Mouse (Mus musculus): Measurements from ENCODE around the gene Brip1. TPM values are rescaled to one million over a fixed set of nuclear protein-coding genes. Genes with fewer than 3 reads are reported as not detected.
"Not testable (repeated sequence)": the region's sequence is repeated elsewhere in the genome, so short reads cannot be mapped to it uniquely, and the experiment has no call there.

Gene Brip1
- 10 to 100 TPM in 2 of 26 experiments, 1 to 10 TPM in 24; 1.6 to 17.1 (median 4.1) TPM for total RNA-seq (2018; cell fraction: chromatin; rRNA removed)
- total RNA-seq (2018; cell fraction: cytosol; rRNA removed), result 1 to 10 TPM in 21 of 26 experiments, under 1 TPM in 5; 0.71 to 2.2 (median 1.2) TPM
- 10 to 100 TPM in 2 of 26 experiments, 1 to 10 TPM in 24; 1.3 to 17.1 (median 2.4) TPM for total RNA-seq (2018; cell fraction: nucleus; rRNA removed)
- 0.77 to 4.1 TPM (median 1.5 TPM) in 3 replicates for polyA plus RNA-seq (2018)

DNA sequence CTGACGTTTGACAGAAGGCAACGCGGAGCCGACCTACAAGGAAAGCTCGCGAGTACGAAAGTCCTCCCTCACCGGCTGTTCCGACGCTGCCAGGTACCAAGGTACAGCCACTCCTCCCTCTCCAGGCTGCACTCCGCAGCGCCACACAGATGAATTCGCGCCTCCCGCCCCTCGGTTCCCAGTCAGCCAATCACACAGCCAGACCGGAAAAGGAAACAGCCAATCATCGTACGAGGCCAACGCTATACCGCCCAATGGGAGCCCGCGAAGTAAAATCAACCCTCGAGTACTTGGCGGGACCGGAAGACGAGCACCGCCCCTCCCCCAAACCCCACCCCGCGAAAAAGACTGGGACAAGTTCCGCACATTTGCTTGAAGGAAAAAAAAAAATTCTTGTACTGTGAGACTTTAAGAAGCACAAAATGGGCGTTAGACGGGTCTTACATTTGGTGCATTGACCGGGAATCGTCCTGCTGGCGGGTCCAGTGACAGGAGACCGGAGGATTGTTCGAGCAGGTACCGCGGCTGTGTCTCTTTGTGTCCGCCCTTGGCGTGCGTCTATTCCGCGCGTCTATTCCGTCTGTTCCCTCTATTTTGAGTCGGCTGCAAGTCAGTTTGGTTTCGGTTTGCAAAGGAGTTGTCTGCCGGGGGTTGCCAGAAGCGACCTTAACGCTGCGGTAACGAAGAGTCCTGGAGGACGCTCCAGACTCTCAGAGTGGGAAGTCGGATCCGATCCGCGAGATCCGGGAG lies at the start of gene Brip1:
Brip1 (minus strand) TSS at position 157 of the 750 bp plus-strand sequence.
- 2% methylated on average over 60 of the region's 60 CpGs for WGBS (ENCODE audit: missing documents)
- Histone ChIP-seq H3K79me2 (ENCODE audit: inconsistent target) (peaks cover 62% of the 10 kb centered on the region), H3K27ac (peak within 1 kb of the TSS; percentile 85), H3K4me3 (ENCODE audit: inconsistent target) (peak within 1 kb of the TSS; percentile 97), H3K36me3 (ENCODE audit: inconsistent target) (peaks cover 18% of the 10 kb centered on the region; the same call in 1 of the 2 replicates)

DNA sequence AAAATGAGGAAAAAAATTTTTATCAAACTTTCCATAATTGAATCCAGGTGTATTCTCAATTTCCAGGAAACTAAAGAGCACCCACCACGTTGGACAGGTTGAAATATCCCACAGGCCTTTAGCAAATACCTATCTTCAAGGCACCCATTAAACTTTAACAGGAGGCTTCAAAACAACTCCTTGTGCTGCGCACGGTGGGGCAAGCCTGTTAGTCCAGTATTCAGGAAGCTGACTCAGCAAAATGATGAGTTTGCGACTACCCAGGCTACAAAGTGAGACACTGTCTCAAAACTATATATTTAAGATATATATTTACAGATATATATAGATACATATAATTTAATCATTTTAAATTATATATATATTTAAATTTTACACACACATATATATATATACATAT lies 31.5 kb upstream of the Brip1 start:
- H3K79me2 ChIP-seq (ENCODE audit: inconsistent target), result no peaks in the 10 kb centered on the region
- H3K4me3 ChIP-seq (ENCODE audit: inconsistent target), result no peak overlapping the region
- 77% methylated on average over 4 of the region's 4 CpGs for WGBS (ENCODE audit: missing documents)
- H3K36me3 ChIP-seq (ENCODE audit: inconsistent target), result peaks cover 9% of the 10 kb centered on the region; the same call in 1 of the 2 replicates
- no peak overlapping the region for H3K27ac ChIP-seq

DNA sequence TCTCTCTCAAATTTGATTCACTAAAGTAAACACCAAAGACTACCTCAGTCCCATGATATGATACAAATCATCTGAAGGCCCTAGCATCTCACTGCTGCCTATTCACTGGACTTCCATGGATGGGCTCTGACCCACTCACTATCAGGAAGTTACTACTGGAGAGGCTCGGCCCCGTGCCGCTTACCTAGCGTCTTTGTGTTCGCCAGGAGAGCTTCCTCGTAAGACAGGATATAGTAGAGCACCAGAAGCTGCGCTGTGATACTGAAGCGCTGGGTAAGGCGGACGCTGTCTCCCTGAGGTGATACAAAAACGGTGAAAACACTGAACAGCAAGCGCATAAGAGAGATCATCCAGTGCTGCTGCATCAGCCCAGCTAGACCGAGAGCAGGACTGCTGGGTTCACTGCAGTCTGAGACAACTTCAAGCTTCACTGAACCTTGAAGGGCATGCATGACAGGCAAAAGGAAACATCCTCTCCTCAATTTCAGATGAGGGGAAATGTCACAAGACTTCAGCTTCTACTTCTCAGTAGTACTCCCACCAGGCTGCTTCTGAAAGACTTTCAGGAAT lies 30.9 kb upstream of the Brip1 start:
- Histone ChIP-seq H3K79me2 (ENCODE audit: inconsistent target) (no peaks in the 10 kb centered on the region), H3K4me3 (ENCODE audit: inconsistent target) (no peak overlapping the region), H3K27ac (no peak overlapping the region), H3K36me3 (ENCODE audit: inconsistent target) (peaks cover 9% of the 10 kb centered on the region; the same call in 1 of the 2 replicates)
- 95% methylated on average over 12 of the region's 13 CpGs for WGBS (ENCODE audit: missing documents)

- peaks cover 9% of the 10 kb centered on the region; the same call in 1 of the 2 replicates for H3K36me3 ChIP-seq (ENCODE audit: inconsistent target)
- H3K27ac ChIP-seq, result no peak overlapping the region
- H3K79me2 ChIP-seq (ENCODE audit: inconsistent target), result no peaks in the 10 kb centered on the region
- H3K4me3 ChIP-seq (ENCODE audit: inconsistent target), result no peak overlapping the region
- WGBS (ENCODE audit: missing documents), result 66% methylated on average over 8 of the region's 8 CpGs
Measured at GRCm38 (mm10) chr11:86226646-86227180, 25.7 kb upstream of the Brip1 start.

GRCm38 (mm10) chr11:86225761-86226160 lies 24.8 kb upstream of the Brip1 start:
- WGBS (ENCODE audit: missing documents), result 94% methylated on average over 4 of the region's 4 CpGs
- Histone ChIP-seq H3K36me3 (ENCODE audit: inconsistent target) (peaks cover 4% of the 10 kb centered on the region; the same call in 1 of the 2 replicates), H3K27ac (no peak overlapping the region)

GRCm38 (mm10) chr11:86211803-86212202 lies 10.8 kb upstream of the Brip1 start:
- Histone ChIP-seq H3K27ac (no peak overlapping the region), H3K36me3 (ENCODE audit: inconsistent target) (peaks cover 28% of the 10 kb centered on the region; the same call in 1 of the 2 replicates), H3K79me2 (ENCODE audit: inconsistent target) (peaks cover 42% of the 10 kb centered on the region; the same call in 1 of the 2 replicates), H3K4me3 (ENCODE audit: inconsistent target) (no peak overlapping the region)
- WGBS (ENCODE audit: missing documents), result 80% methylated on average over 1 of the region's 1 CpGs

More at GRCm38 (mm10) chr11:86225761-86226160, 24.8 kb upstream of the Brip1 start:
- Histone ChIP-seq H3K4me3 (ENCODE audit: inconsistent target) (no peak overlapping the region), H3K79me2 (ENCODE audit: inconsistent target) (no peaks in the 10 kb centered on the region)

DNA sequence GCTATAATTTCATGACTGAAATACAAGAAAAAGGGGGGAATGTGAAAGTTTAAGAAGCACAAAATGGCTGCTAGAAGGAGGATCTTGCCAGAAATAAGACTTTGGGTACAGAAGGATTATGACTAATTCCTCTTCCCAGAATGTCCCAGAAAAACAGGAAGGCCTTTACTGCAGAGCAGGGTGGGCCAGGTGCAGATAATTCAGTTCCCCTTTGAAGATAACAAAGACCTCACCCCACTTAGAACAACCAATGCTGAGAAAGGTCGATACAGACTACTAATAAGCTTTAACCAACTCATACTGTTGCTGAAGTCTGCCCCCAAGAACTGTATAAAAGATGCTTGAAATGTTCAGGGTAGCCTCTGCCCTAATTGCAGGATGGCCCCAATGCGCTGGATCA lies 8.1 kb upstream of the Brip1 start:
- no peak overlapping the region for H3K4me3 ChIP-seq (ENCODE audit: inconsistent target)
- WGBS (ENCODE audit: missing documents), result 67% methylated on average over 2 of the region's 2 CpGs
- H3K27ac ChIP-seq, result no peak overlapping the region
- peaks cover 63% of the 10 kb centered on the region; the same call in 1 of the 2 replicates for H3K79me2 ChIP-seq (ENCODE audit: inconsistent target)
- peaks cover 37% of the 10 kb centered on the region for H3K36me3 ChIP-seq (ENCODE audit: inconsistent target)

GRCm38 (mm10) chr11:86205876-86206275 lies 4.9 kb upstream of the Brip1 start:
- Histone ChIP-seq H3K27ac (no peak overlapping the region), H3K79me2 (ENCODE audit: inconsistent target) (peaks cover 77% of the 10 kb centered on the region), H3K4me3 (ENCODE audit: inconsistent target) (no peak overlapping the region), H3K36me3 (ENCODE audit: inconsistent target) (peaks cover 37% of the 10 kb centered on the region)
- WGBS (ENCODE audit: missing documents), result 99% methylated on average over 4 of the region's 4 CpGs

- Histone ChIP-seq H3K79me2 (ENCODE audit: inconsistent target) (peaks cover 75% of the 10 kb centered on the region), H3K36me3 (ENCODE audit: inconsistent target) (peaks cover 37% of the 10 kb centered on the region), H3K4me3 (ENCODE audit: inconsistent target) (no peak overlapping the region), H3K27ac (no peak overlapping the region)
- WGBS (ENCODE audit: missing documents), result 98% methylated on average over 5 of the region's 5 CpGs
Measured at GRCm38 (mm10) chr11:86205031-86205430, 4.0 kb upstream of the Brip1 start.

DNA sequence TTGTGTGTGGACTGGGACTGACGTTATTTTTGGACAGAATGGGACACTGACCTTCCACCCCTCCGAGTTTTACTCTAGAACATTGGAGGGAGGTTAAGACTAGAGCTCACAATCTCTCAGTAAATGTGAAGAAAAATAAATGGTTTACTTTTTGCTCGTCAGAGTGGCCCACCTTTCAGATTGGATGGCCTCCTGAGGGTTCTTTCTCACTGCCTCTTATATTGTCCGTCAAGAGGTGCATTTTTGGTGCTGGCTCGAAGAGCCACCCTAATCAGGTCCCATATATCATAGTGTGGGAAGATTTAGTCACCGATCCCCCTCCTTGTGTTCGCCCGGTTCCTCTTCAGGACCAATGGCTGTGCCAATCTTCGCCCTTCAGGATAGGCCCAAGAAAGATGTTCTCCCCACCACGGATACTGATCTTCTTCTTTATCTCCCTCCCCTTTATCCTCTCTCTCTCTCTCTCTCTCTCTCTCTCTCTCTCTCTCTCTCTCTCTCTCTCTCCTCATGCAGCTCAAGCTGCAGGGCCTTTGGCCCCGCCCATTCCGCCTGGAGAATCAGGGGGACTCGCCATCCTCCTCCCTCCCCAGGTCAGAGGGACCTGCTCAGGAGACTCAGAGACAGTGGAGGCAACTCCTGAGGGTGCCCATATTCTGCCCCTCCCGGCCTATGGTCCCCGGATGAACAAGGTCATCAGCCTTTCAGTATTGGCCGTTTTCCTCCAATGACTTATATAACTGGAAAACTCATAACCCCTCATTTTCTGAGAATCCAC lies 1.1 kb upstream of the Brip1 start:
- peaks cover 69% of the 10 kb centered on the region for H3K79me2 ChIP-seq (ENCODE audit: inconsistent target)
- H3K4me3 ChIP-seq (ENCODE audit: inconsistent target), result peak overlapping the region; percentile 97
- WGBS (ENCODE audit: missing documents), result 22% methylated on average over 16 of the region's 16 CpGs
- H3K36me3 ChIP-seq (ENCODE audit: inconsistent target), result peaks cover 27% of the 10 kb centered on the region
- peak overlapping the region; percentile 85 for H3K27ac ChIP-seq

GRCm38 (mm10) chr11:86200460-86201021 lies 452 bp downstream of the Brip1 start:
- peaks cover 11% of the 10 kb centered on the region; the same call in 1 of the 2 replicates for H3K36me3 ChIP-seq (ENCODE audit: inconsistent target)

GRCm38 (mm10) chr11:86199733-86200132 lies 1.3 kb downstream of the Brip1 start:
- Histone ChIP-seq H3K36me3 (ENCODE audit: inconsistent target) (peaks cover 4% of the 10 kb centered on the region; the same call in 1 of the 2 replicates), H3K27ac (no peak overlapping the region), H3K79me2 (ENCODE audit: inconsistent target) (peaks cover 51% of the 10 kb centered on the region), H3K4me3 (ENCODE audit: inconsistent target) (peak overlapping the region; percentile 97; the same call in 1 of the 2 replicates)
- WGBS (ENCODE audit: missing documents), result 67% methylated on average over 4 of the region's 4 CpGs

More at GRCm38 (mm10) chr11:86200460-86201021, 452 bp downstream of the Brip1 start:
- Histone ChIP-seq H3K27ac (peak overlapping the region; percentile 85), H3K4me3 (ENCODE audit: inconsistent target) (peak overlapping the region; percentile 97), H3K79me2 (ENCODE audit: inconsistent target) (peaks cover 59% of the 10 kb centered on the region)
- WGBS (ENCODE audit: missing documents), result 1% methylated on average over 20 of the region's 21 CpGs

- H3K4me3 ChIP-seq (ENCODE audit: inconsistent target); H3K27ac ChIP-seq; H3K36me3 ChIP-seq (ENCODE audit: inconsistent target); H3K79me2 ChIP-seq (ENCODE audit: inconsistent target): not testable (repeated sequence)
- 93% methylated on average over 7 of the region's 7 CpGs for WGBS (ENCODE audit: missing documents)
Measured at GRCm38 (mm10) chr11:86185224-86185623, 15.8 kb downstream of the Brip1 start.

DNA sequence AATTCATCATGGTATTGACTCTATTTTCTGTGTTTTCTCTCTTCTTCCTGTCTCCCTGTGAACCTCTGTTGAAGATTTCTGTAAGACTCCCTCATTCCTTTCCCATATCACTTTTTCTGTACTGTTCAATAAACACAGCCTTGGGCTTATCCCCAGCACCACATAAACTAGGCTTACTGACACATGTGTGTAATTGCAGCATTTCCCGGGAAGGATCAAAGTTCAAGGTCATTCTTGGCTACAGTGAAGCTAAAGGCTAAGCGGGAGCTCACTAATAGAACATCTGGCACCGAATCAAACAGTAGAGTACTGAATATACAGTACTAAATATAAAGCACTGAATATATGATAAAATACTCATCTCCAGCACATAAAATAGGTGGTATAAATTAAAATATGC lies 25.2 kb downstream of the Brip1 start:
- 95% methylated on average over 3 of the region's 3 CpGs for WGBS (ENCODE audit: missing documents)
- no peak overlapping the region for H3K4me3 ChIP-seq (ENCODE audit: inconsistent target)
- no peak overlapping the region for H3K27ac ChIP-seq
- H3K36me3 ChIP-seq (ENCODE audit: inconsistent target), result no peaks in the 10 kb centered on the region
- H3K79me2 ChIP-seq (ENCODE audit: inconsistent target), result no peaks in the 10 kb centered on the region

Data from macrophage (primary cell).